Mouse (Mus musculus) CH12.LX (cell line): ENCODE results near the gene Slitrk3.

Experiments
- CTCF ChIP-seq, 2 experiments: IDR thresholded peaks in 1 of 2; conservative IDR thresholded peaks in 1 of 2; 2 replicates each; pipeline ENCODE4 v1.5.1; 2011 to 2012; ENCODE audit warnings: low read depth in 2 of 2, low read length in 2 of 2, improper control_type of control experiment in 1 of 2, inconsistent platforms in 1 of 2, mild to moderate bottlenecking in 1 of 2, moderate library complexity in 1 of 2
- POLR2A ChIP-seq: IDR thresholded peaks from 2 replicates; pipeline ENCODE4 v1.6.1; 2011; ENCODE audit warnings: low read depth, mild to moderate bottlenecking, improper control_type of control experiment, low read length
- TBP ChIP-seq: conservative IDR thresholded peaks from 2 replicates; pipeline ENCODE4 v1.6.1; 2011; ENCODE audit warnings: low read depth, low read length, improper control_type of control experiment

GRCm38 (mm10) chr3:73056492-73057196 lies 959 bp downstream of the Slitrk3 start:
- TF ChIP-seq TBP (no peak), CTCF (conservative IDR thresholded peaks at IDR 0.05 in 1 of 2, IDR thresholded peaks at IDR 0.05 in 1 of 2; ENCODE audit: low read depth in 2 of 2, low read length in 2 of 2) (no peak), POLR2A (no peak)
